Mouse (Mus musculus) intestine, embryonic 14.5 days (tissue): ENCODE measurements around the gene Jph4. TPM values are rescaled to one million over a fixed set of nuclear protein-coding genes. Genes with fewer than 3 reads are reported as not detected.

Experiments used
- ATAC-seq: fragments of 200-750 bp; cut with Nextera tagmentation; replicated peaks from 2 replicates; pipeline ENCODE4 v1.8.0; 2017; ENCODE audit warnings: low read depth, moderate number of reproducible peaks, moderate TSS enrichment, moderate library complexity; ENCODE audit not compliant: low FRiP score, low TSS enrichment
- DNase-seq: peaks from one replicate; pipeline ENCODE4 v3.0.0-alpha.2; 2018; ENCODE audit warnings: low spot score
- H3K27ac ChIP-seq: fragments of 300-500 bp; sonication (generic); 2 replicates; pipeline ENCODE4 v1.5.1; 2014; ENCODE audit warnings: low read depth, mild to moderate bottlenecking, control low read depth
- H3K27me3 ChIP-seq: fragments of 300-500 bp; sonication (generic); replicated peaks from 2 replicates; pipeline ENCODE4 v1.6.1; 2014; ENCODE audit warnings: low read length, control low read depth; ENCODE audit not compliant: control insufficient read depth, insufficient read depth
- H3K36me3 ChIP-seq: fragments of 300-500 bp; sonication (generic); 2 replicates; pipeline ENCODE4 v1.6.1; 2014; ENCODE audit warnings: low read length, control low read depth; ENCODE audit not compliant: control insufficient read depth, insufficient read depth
- H3K4me1 ChIP-seq: fragments of 300-500 bp; sonication (generic); replicated peaks from 2 replicates; pipeline ENCODE4 v1.6.1; 2014; ENCODE audit warnings: low read length, control low read depth, mixed read lengths; ENCODE audit not compliant: control insufficient read depth, insufficient read depth
- H3K4me2 ChIP-seq: fragments of 300-500 bp; sonication (generic); 2 replicates; pipeline ENCODE4 v1.6.1; 2014; ENCODE audit warnings: low read length
- H3K4me3 ChIP-seq: fragments of 300-500 bp; sonication (generic); 2 replicates; pipeline ENCODE4 v1.5.1; 2014; ENCODE audit warnings: low read depth, low read length, control low read depth, mixed read lengths
- H3K9ac ChIP-seq: fragments of 300-500 bp; sonication (generic); 2 replicates; pipeline ENCODE4 v1.6.1; 2014; ENCODE audit warnings: mild to moderate bottlenecking, low read length
- H3K9me3 ChIP-seq: fragments of 300-500 bp; sonication (generic); 2 replicates; pipeline ENCODE4 v1.6.1; 2016; ENCODE audit warnings: low read length, control low read depth; ENCODE audit not compliant: control insufficient read depth
- WGBS: fragments of 180-500 bp; shearing (Covaris S2); extraction: QIAGEN DNeasy Blood & Tissue Kit; methylation state at CpG from one replicate; pipeline ENCODE4 v1.1.7; 2014; 5-methylcytosine and 5-hydroxymethylcytosine counted together
- polyA plus RNA-seq: library from polyadenylated mRNA; unstranded; fragments of >200 nt; fragmentation: Nextera tagmentation; extraction: Ambion mirVana; gene quantifications from 2 replicates; pipeline ENCODE4 v1.2.1, GENCODE M21; 2014

Jph4 gene
- 1.7 and 2.0 TPM in 2 replicates for polyA plus RNA-seq

GRCm38 (mm10) chr14:55116425-55117200, at the start of gene Jph4:
Gene Jph4, minus strand, starts transcription at chr14:55116935.
- Histone ChIP-seq H3K4me1 (peaks cover 13% of the 10 kb centered on the region), H3K9me3 (no peaks in the 10 kb centered on the region), H3K4me2 (peak within 1 kb of the TSS; percentile 99), H3K27ac (no peak within 1 kb of the TSS; the same call in 1 of the 2 replicates), H3K9ac (no peak within 1 kb of the TSS), H3K27me3 (peaks cover 38% of the 10 kb centered on the region), H3K36me3 (no peaks in the 10 kb centered on the region), H3K4me3 (peak within 1 kb of the TSS; percentile 64)
- DNase-seq, result no peak
- ATAC-seq, result no peak
- WGBS, result 5% methylated on average over 21 of the region's 21 CpGs

GRCm38 (mm10) chr14:55164172-55164806, 47.6 kb upstream of the Jph4 start:
- Histone ChIP-seq H3K9ac (no peak overlapping the region), H3K4me2 (no peak overlapping the region), H3K9me3 (no peaks in the 10 kb centered on the region), H3K4me3 (no peak overlapping the region), H3K4me1 (0 out of 2 replicates have a peak, but pooled peaks cover 4% of the 10 kb centered on the region), H3K27me3 (no peaks in the 10 kb centered on the region), H3K36me3 (no peaks in the 10 kb centered on the region), H3K27ac (no peak overlapping the region)
- DNase-seq (no peak), ATAC-seq (no peak)
- WGBS, result 45% methylated on average over 5 of the region's 5 CpGs

DNA sequence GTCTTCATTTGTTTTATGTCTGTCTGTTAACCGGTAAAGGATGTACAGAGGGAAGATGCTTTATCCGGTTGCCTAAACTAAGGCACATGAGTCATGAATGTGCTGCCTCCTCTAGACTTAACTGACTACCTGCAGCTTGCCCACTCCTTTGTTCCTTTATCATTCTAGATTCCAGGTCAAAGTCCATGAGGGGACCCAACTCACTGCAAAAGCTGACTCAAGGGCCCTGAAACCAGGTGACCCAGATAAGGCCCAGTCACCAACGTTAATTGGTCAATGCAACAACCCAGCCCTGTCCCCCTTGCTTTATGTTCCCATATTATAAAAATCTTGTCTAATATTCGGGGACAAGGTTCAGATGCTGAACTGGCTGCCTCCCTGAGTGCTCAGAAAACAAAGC, 45.4 kb upstream of the Jph4 start:
- whole genome bisulfite sequencing, result 57% methylated on average over 4 of the region's 4 CpGs
- Histone ChIP-seq H3K27me3 (no peaks in the 10 kb centered on the region), H3K4me1 (0 out of 2 replicates have a peak, but pooled peaks cover 4% of the 10 kb centered on the region), H3K36me3 (no peaks in the 10 kb centered on the region), H3K27ac (peak overlapping the region; percentile 47; the same call in 1 of the 2 replicates), H3K9ac (no peak overlapping the region), H3K4me2 (no peak overlapping the region), H3K4me3 (no peak overlapping the region), H3K9me3 (no peaks in the 10 kb centered on the region)
- ATAC-seq (peak; percentile 81), DNase-seq (peak; percentile 55)

- whole genome bisulfite sequencing, result 27% methylated on average over 14 of the region's 14 CpGs
- no peak overlapping the region for H3K9ac ChIP-seq
- peak; percentile 50 for ATAC-seq
These were observed 44.4 kb upstream of the Jph4 start for GRCm38 (mm10) chr14:55161098-55161634.

GRCm38 (mm10) chr14:55160251-55161071, 43.7 kb upstream of the Jph4 start:
- no peak for DNase-seq
- no peaks in the 10 kb centered on the region for H3K27me3 ChIP-seq
- H3K4me3 ChIP-seq, result no peak overlapping the region
- no peak overlapping the region for H3K9ac ChIP-seq
- no peak overlapping the region for H3K27ac ChIP-seq
- 0 out of 2 replicates have a peak, but pooled peaks cover 4% of the 10 kb centered on the region for H3K4me1 ChIP-seq
- 83% methylated on average over 7 of the region's 10 CpGs for WGBS
- no peak for ATAC-seq
- H3K9me3 ChIP-seq, result no peaks in the 10 kb centered on the region
- no peaks in the 10 kb centered on the region for H3K36me3 ChIP-seq
- H3K4me2 ChIP-seq, result no peak overlapping the region

More at GRCm38 (mm10) chr14:55161098-55161634, 44.4 kb upstream of the Jph4 start:
- peak overlapping the region; percentile 42 for H3K4me2 ChIP-seq
- 0 out of 2 replicates have a peak, but pooled peaks cover 4% of the 10 kb centered on the region for H3K4me1 ChIP-seq
- no peak overlapping the region for H3K4me3 ChIP-seq
- DNase-seq, result peak; percentile 91
- no peak overlapping the region for H3K27ac ChIP-seq
- no peaks in the 10 kb centered on the region for H3K36me3 ChIP-seq
- H3K27me3 ChIP-seq, result no peaks in the 10 kb centered on the region
- no peaks in the 10 kb centered on the region for H3K9me3 ChIP-seq

- H3K9me3 ChIP-seq, result no peaks in the 10 kb centered on the region
- H3K9ac ChIP-seq, result no peak overlapping the region
- DNase-seq (no peak), ATAC-seq (0 out of 2 replicates have a peak, but pooled peaks have one; percentile 30)
- 0 out of 2 replicates have a peak, but pooled peaks cover 4% of the 10 kb centered on the region for H3K4me1 ChIP-seq
- H3K27ac ChIP-seq, result no peak overlapping the region
- 40% methylated on average over 12 of the region's 12 CpGs for WGBS
- H3K4me2 ChIP-seq, result no peak overlapping the region
- H3K36me3 ChIP-seq, result no peaks in the 10 kb centered on the region
- no peak overlapping the region for H3K4me3 ChIP-seq
- H3K27me3 ChIP-seq, result no peaks in the 10 kb centered on the region
These were observed 40.8 kb upstream of the Jph4 start for GRCm38 (mm10) chr14:55157322-55158065.

GRCm38 (mm10) chr14:55152951-55153481, 36.3 kb upstream of the Jph4 start:
- DNase-seq, result no peak
- H3K4me1 ChIP-seq, result no peaks in the 10 kb centered on the region
- H3K4me2 ChIP-seq, result no peak overlapping the region
- no peaks in the 10 kb centered on the region for H3K9me3 ChIP-seq
- H3K9ac ChIP-seq, result no peak overlapping the region
- 77% methylated on average over 16 of the region's 16 CpGs for WGBS
- H3K36me3 ChIP-seq, result no peaks in the 10 kb centered on the region
- no peak overlapping the region for H3K4me3 ChIP-seq
- no peak for ATAC-seq
- no peaks in the 10 kb centered on the region for H3K27me3 ChIP-seq
- no peak overlapping the region for H3K27ac ChIP-seq
